Mouse (Mus musculus): ENCODE data around the gene Sars.

Sars gene

DNA sequence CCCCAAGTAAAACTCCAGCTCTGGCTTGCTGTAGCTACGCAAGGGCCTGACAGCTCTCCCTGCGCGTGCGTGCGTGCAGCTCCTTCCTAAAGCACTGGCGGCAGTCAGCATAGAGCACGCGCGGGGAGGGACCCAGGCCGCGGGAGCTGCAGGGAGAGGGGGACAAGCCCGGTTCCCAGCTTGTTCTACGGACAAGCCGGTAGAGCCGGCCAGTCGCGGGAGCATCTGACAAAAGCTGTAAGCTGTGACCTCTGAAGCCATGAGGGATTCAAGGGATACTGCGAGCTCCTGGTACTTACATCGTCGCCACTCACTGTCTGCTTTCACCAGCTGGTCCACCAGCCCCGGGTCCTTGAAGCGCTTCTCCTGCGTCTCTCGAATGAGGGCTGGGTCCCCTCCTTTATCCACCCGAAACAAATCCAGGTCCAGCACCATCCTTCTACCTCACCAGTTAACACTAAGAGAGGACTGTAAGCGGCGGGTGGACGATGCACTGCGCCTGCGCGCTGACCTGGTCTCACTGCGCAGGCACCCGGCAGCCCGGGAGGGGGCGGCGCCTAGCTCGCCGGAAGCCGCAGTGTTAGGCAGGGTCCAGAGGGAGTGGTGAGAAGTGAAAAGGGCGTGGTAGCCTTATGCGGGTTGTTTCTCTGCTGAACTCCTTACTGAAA, at the start of gene Sars:
Sars (minus strand) TSS at position 512 of the 668 bp plus-strand sequence.
- peak; percentile 95 to 98 for DNase-seq

GRCm38 (mm10) chr3:108489968-108490367, 45.0 kb upstream of the Sars start:
- no peak for DNase-seq

- no peak for DNase-seq
Observed at GRCm38 (mm10) chr3:108484749-108485148, 39.7 kb upstream of the Sars start.

- no peak for DNase-seq
Observed at GRCm38 (mm10) chr3:108478800-108479199, 33.8 kb upstream of the Sars start.

DNA sequence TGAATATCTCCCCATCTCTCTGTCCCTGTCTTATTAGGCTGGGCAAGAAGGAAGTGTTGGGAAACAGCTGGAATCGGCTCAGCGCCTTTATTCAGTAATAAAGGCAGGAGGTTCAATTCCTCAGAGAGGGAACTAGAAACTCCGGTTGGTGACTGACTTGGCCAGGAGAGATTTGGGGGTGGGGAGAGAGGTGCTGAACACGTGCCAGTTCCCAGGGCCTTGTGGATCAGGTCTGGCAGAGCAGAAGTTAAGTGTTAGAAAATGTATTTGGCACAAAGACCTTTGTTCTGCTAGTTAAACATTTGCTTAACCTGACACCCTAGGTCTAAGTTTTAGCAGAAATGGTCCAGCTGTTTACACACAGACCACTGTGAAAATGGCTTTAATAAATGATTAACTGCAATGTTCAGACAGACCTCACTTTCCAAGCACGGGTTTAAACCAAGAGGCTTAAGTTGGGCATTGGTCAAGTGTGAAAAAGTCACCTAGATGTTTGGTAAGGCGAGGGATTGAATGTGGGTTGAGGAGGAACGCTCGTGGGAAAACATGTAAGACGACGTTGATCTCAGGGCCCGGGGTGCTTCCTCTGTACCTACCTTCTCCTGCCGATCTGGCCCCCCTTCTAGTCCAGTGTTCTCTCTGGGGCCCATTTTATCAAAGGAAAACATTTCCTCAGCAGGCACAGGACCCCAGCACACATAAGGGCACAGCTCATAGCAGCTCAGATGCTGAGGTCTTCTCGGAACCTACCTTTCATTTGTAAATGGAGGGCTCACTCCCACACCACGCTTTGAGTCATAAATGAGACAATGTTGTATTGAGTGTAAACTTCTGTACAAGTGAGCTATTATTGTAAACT, 32.0 kb upstream of the Sars start:
- DNase-seq, result peak; percentile 86 to 91

- peak; percentile 37 to 48 for DNase-seq
Observed at GRCm38 (mm10) chr3:108475496-108475895, 30.5 kb upstream of the Sars start.

DNA sequence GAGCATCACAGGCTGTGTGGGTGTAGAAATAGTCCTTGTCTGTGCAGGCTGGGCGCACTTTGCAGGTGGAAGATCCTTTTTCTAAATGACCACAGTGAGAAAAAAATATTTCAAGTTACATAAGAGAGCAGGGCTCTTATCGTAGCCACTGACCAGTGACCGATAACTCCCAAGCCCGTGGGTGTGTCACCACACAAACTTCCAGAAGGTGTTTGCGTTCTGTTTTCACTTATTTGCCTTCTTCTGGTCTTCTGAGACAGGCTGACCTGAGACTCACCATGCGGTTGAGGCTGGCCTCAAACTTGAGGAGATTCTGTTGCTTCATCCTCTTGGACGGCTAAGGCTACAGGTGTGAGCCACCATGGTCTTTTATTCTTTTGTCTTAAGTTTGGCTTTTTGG, 30.0 kb upstream of the Sars start:
- no peak for DNase-seq

- DNase-seq, result peak in 1 of 2 experiments; percentile 28
Observed at GRCm38 (mm10) chr3:108467760-108468159, 22.8 kb upstream of the Sars start.

- DNase-seq, result peak; percentile 57 to 91
Observed at GRCm38 (mm10) chr3:108466425-108466824, 21.4 kb upstream of the Sars start.

- peak; percentile 79 to 84 for DNase-seq
Observed at GRCm38 (mm10) chr3:108458866-108459265, 13.9 kb upstream of the Sars start.

- no peak for DNase-seq
Observed at GRCm38 (mm10) chr3:108458380-108458779, 13.4 kb upstream of the Sars start.

- DNase-seq, result no peak
Observed at GRCm38 (mm10) chr3:108454172-108454571, 9.2 kb upstream of the Sars start.

GRCm38 (mm10) chr3:108451969-108452368, 7.0 kb upstream of the Sars start:
- DNase-seq, result no peak

- DNase-seq, result no peak
Observed at GRCm38 (mm10) chr3:108445366-108445705, 327 bp upstream of the Sars start.

DNA sequence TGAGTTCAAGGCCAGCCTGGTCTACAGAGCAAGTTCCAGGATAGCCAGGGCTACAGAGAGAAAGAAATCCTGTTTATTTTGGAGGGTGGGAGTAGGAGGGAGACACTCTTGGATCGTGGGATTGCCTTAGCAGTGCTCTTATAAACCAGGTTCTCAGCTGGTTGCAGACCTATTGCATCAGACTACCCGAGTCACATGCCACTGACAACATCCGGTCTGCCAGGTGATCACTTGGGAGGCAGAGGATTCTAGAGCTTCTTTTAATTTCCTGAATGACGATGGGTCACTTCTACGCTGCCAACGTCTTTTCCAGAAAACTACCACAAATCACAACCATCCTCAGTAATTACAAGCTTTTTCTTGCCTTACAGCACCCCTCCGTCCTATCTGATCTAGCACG, 980 bp downstream of the Sars start:
- DNase-seq, result peak; percentile 75 to 76

- DNase-seq, result no peak
Observed at GRCm38 (mm10) chr3:108436380-108436714, 8.7 kb downstream of the Sars start.

DNA sequence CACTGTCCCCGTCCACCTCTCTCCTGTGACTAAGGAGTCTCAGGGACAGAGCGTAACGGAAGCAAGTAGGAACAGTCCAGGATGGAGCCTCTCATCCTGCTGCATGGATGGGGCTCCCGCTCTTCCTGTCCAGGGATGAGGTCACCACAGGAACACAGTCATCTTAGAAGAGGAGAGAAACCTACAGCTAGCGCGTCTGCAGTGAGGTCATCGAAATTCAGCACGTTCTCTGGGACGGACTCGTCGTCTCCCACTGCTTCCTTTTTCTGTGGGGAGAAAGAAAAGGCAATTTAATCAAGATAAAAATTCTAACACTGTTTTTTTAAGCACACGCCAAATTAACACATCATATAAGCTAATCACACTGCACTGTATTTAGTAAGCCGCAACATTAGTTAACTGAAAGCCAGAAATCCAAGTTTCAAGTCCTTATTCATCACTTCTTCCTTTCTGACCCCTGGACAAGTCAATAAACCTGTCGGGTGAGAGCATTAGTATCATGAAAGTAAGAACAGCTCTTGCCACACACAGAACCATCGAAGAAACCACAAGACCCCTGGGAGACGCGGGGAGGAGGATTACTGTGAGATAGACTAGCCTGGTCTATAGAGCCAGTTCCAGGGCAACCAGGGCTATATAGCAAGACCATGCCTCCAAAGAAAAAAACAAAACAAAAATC, 9.2 kb downstream of the Sars start:
- peak in 1 of 2 experiments; percentile 34 for DNase-seq

GRCm38 (mm10) chr3:108433881-108434495, 11.0 kb downstream of the Sars start:
- no peak for DNase-seq

DNA sequence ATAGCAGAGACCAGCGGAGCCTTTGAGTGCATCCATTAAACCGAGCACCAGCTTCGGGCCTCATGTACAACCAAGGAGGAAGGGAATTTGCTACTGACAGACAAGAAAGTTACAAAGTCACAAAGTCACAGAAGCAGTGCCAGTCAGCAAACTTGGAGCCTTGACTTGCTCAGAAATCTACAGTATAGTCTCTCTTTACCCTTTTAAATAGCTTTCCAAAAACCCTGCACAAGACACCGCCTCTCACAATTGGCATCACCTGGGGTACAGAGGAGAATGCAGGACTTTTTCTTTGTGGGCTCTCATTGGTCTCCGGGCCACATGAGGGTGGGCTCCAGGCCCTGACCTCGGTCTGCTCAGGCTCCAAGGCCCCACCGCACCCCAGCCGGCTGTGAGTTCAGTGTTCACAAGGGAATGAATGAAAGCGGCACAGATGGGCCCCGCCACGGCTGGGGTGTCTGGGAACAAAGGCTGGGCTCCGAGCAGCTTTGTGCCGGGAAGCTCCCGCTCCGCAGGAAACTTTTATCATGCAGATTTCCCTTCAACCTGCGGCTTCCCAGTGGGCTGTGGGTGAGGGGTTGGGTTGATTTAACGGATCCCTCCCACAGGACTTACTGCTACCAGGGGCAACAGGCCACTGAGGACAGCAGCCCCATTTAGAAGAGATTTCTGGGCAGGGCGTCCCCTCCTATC, 11.7 kb downstream of the Sars start:
- DNase-seq, result no peak

- DNase-seq, result no peak
Observed at GRCm38 (mm10) chr3:108432542-108433187, 12.3 kb downstream of the Sars start.

- no peak for DNase-seq
Observed at GRCm38 (mm10) chr3:108425624-108426018, 19.4 kb downstream of the Sars start.
